Mouse (Mus musculus): ENCODE measurements around the gene Gadd45g.

DNA sequence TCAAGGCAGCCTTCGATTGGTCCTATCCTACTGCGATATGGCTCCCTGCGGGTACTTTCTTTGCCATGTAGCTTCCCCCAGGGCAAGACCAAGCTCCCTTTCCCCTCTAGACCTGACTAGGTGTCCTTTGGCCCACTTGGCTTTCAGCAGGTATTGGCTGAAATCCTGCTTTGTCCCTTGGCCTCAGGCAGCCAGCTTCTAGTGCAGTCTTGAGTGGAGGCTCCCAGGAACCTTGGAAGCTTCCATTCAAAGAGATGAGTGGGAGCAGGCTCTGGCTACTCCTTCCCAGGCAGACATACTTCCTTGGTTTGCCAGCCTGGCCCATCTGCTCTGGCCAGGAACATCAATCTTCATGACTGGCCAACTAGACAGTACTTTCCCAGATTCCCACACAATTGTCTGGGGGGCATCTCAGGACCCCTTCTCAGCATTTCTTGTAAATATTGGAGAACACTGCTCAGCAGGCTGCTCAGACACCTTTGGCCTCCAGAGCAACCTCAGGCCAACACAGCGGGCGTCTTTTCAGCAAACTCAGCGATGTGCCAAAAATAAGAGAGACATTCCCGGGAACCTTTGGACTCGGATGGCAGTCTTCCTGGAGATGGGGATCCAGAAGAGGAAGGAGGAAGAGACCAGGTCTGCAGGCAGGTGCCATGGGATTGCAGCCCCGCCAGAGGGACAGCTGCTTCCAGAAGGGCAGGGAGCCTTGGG is 25.9 kb downstream of the Gadd45g start:
- no peak for TF ChIP-seq USF1 (IDR thresholded peaks at IDR 0.05; ENCODE audit: low read depth)
- TF ChIP-seq CTCF (IDR thresholded peaks at IDR 0.05; ENCODE audit: control insufficient read depth, insufficient read depth, insufficient read length): no peak
- TF ChIP-seq CEBPB (IDR thresholded peaks at IDR 0.05; ENCODE audit: low read depth): no peak
- no peak for TF ChIP-seq MAX (IDR thresholded peaks at IDR 0.05)
- TF ChIP-seq MYOG (IDR thresholded peaks at IDR 0.05; ENCODE audit: control insufficient read depth, extremely low read depth, insufficient read length): no peak
